Mouse (Mus musculus) liver, adult 10 weeks (tissue): ENCODE data around the gene Scgb1b18. TPM values are rescaled to one million over a fixed set of nuclear protein-coding genes. Genes with fewer than 3 reads are reported as not detected.

Experiments used
- polyA plus RNA-seq: library from polyadenylated mRNA; stranded (reverse); fragments of 350-450 nt; fragmentation: Illumina TruSeq; extraction: RNeasy Lipid Tissue Mini Kit (QIAGEN cat#74804); gene quantifications from one replicate; pipeline ENCODE4 v1.2.3, GENCODE M21; 2014; ENCODE audit warnings: low read depth, low replicate concordance

Scgb1b18 gene
- polyA plus RNA-seq = not detected

GRCm38 (mm10) chr7:33185268-33185667 is at the start of gene Scgb1b18:
Gene Scgb1b18, plus strand, starts transcription at chr7:33185568.

GRCm38 (mm10) chr7:33173764-33174163 is 11.6 kb upstream of the Scgb1b18 start, which contains the start of gene Scgb2b18:
Gene Scgb2b18, minus strand, starts transcription at chr7:33173864.

Other genes starting within 250 kb of the Scgb1b18 start
- gene Scgb2b17, start 129.0 kb upstream of the Scgb1b18 start, polyA plus RNA-seq = not detected
- not detected for gene Scgb1b17, start 122.1 kb upstream of the Scgb1b18 start, polyA plus RNA-seq
- gene Scgb2b18, start 11.7 kb upstream of the Scgb1b18 start, polyA plus RNA-seq = not detected
- gene Scgb2b19, start 94.8 kb downstream of the Scgb1b18 start, polyA plus RNA-seq = not detected
- not detected for gene Scgb1b19, start 101.7 kb downstream of the Scgb1b18 start, polyA plus RNA-seq
- not detected for gene Scgb2b20, start 180.8 kb downstream of the Scgb1b18 start, polyA plus RNA-seq
- not detected for gene Scgb1b20, start 187.7 kb downstream of the Scgb1b18 start, polyA plus RNA-seq